Mouse (Mus musculus) heart, embryonic 10.5 days (tissue): ENCODE measurements around the gene Gm49510. TPM values are rescaled to one million over a fixed set of nuclear protein-coding genes. Genes with fewer than 3 reads are reported as not detected.

ENCODE experiments used
- DNase-seq: peaks from one replicate; pipeline ENCODE4 v3.0.0-alpha.2; 2017; ENCODE audit warnings: low spot score
- H3K27ac ChIP-seq: fragments of 300-500 bp; sonication (generic); 2 replicates; pipeline ENCODE4 v1.5.1; 2016; ENCODE audit warnings: mild to moderate bottlenecking
- H3K27me3 ChIP-seq: fragments of 300-500 bp; sonication (generic); 2 replicates; pipeline ENCODE4 v1.6.1; 2016; ENCODE audit warnings: mild to moderate bottlenecking; ENCODE audit not compliant: poor library complexity, insufficient read depth, severe bottlenecking
- H3K36me3 ChIP-seq: fragments of 300-500 bp; sonication (generic); 2 replicates; pipeline ENCODE4 v1.6.1; 2016; ENCODE audit warnings: mild to moderate bottlenecking, moderate library complexity
- H3K4me1 ChIP-seq: fragments of 300-500 bp; sonication (generic); 2 replicates; pipeline ENCODE4 v1.6.1; 2016; ENCODE audit warnings: mild to moderate bottlenecking
- H3K4me3 ChIP-seq: fragments of 300-500 bp; sonication (generic); 2 replicates; pipeline ENCODE4 v1.5.1; 2016; ENCODE audit warnings: mild to moderate bottlenecking, moderate library complexity
- H3K9me3 ChIP-seq: fragments of 300-500 bp; sonication (generic); 2 replicates; pipeline ENCODE4 v1.6.1; 2016; ENCODE audit warnings: mild to moderate bottlenecking, moderate library complexity
- WGBS: fragments of 180-500 bp; shearing (Covaris S2); methylation state at CpG from one replicate; pipeline ENCODE4 v1.1.7; 2016; 5-methylcytosine and 5-hydroxymethylcytosine counted together
- polyA plus RNA-seq: library from polyadenylated mRNA; unstranded; fragments of >200 nt; fragmentation: Nextera tagmentation; extraction: Ambion mirVana; gene quantifications from 2 replicates; pipeline ENCODE4 v1.2.1, GENCODE M21; 2016

Gm49510 gene
- polyA plus RNA-seq, 1 experiment from 2014 or later: 0.11 TPM

GRCm38 (mm10) chr15:78912040-78912439, 12.6 kb downstream of the Gm49510 start:
- H3K36me3 ChIP-seq: peaks cover 55% of the 10 kb centered on the region
- no peak overlapping the region for H3K27ac ChIP-seq
- H3K4me1 ChIP-seq: peaks cover 37% of the 10 kb centered on the region
- H3K4me3 ChIP-seq: no peak overlapping the region
- no peak for DNase-seq
- 36% methylated on average over 9 of the region's 9 CpGs for WGBS
- no peaks in the 10 kb centered on the region for H3K9me3 ChIP-seq
- no peaks in the 10 kb centered on the region for H3K27me3 ChIP-seq

- no peaks in the 10 kb centered on the region for H3K27me3 ChIP-seq
- peak; percentile 99 for DNase-seq
- H3K4me3 ChIP-seq: peak within 1 kb of the TSS; percentile 86
- H3K4me1 ChIP-seq: peaks cover 42% of the 10 kb centered on the region
- H3K27ac ChIP-seq: peak within 1 kb of the TSS; percentile 93
- H3K9me3 ChIP-seq: no peaks in the 10 kb centered on the region
- under 1% methylated on average over 51 of the region's 51 CpGs for WGBS
- H3K36me3 ChIP-seq: peaks cover 50% of the 10 kb centered on the region
Observed at GRCm38 (mm10) chr15:78913632-78914090, 14.2 kb downstream of the Gm49510 start, which contains the start of gene Pdxp. Pdxp (plus strand) TSS chr15:78913919.

GRCm38 (mm10) chr15:78914091-78914822, 14.8 kb downstream of the Gm49510 start:
- no peak for DNase-seq
- Histone ChIP-seq H3K27ac (peak overlapping the region; percentile 93), H3K4me3 (peak overlapping the region; percentile 86), H3K4me1 (peaks cover 40% of the 10 kb centered on the region), H3K36me3 (peaks cover 49% of the 10 kb centered on the region), H3K27me3 (no peaks in the 10 kb centered on the region), H3K9me3 (no peaks in the 10 kb centered on the region)
- WGBS: under 1% methylated on average over 87 of the region's 87 CpGs

- Histone ChIP-seq H3K4me3 (peak overlapping the region; percentile 86), H3K4me1 (peaks cover 40% of the 10 kb centered on the region), H3K27ac (peak overlapping the region; percentile 93), H3K27me3 (no peaks in the 10 kb centered on the region), H3K36me3 (peaks cover 45% of the 10 kb centered on the region), H3K9me3 (no peaks in the 10 kb centered on the region)
- DNase-seq: no peak
- WGBS: 52% methylated on average over 8 of the region's 8 CpGs
Observed at GRCm38 (mm10) chr15:78914823-78915659, 15.6 kb downstream of the Gm49510 start.

DNA sequence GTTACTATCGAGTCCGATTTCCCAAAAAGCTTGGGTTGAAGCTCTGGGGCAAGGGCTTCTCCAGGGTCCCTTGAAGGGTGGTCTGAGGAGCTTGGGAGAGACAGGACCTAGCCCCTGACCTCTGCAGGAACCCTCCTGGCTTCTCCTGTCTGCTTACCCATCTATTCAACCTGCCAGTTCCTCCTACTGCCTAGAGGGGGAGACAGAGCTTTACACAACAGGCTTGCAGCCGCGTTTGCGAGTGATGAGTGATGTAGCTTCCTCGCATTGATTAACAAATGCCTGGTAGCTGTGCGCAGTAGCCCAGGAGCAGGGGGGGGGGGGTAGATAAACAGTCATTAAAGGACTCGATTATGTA, 16.2 kb downstream of the Gm49510 start:
- H3K4me1 ChIP-seq: peaks cover 41% of the 10 kb centered on the region
- no peak overlapping the region for H3K27ac ChIP-seq
- H3K36me3 ChIP-seq: peaks cover 39% of the 10 kb centered on the region
- peak overlapping the region; percentile 86 for H3K4me3 ChIP-seq
- H3K9me3 ChIP-seq: no peaks in the 10 kb centered on the region
- DNase-seq: peak; percentile 89
- H3K27me3 ChIP-seq: no peaks in the 10 kb centered on the region
- whole genome bisulfite sequencing: 9% methylated on average over 8 of the region's 8 CpGs

DNA sequence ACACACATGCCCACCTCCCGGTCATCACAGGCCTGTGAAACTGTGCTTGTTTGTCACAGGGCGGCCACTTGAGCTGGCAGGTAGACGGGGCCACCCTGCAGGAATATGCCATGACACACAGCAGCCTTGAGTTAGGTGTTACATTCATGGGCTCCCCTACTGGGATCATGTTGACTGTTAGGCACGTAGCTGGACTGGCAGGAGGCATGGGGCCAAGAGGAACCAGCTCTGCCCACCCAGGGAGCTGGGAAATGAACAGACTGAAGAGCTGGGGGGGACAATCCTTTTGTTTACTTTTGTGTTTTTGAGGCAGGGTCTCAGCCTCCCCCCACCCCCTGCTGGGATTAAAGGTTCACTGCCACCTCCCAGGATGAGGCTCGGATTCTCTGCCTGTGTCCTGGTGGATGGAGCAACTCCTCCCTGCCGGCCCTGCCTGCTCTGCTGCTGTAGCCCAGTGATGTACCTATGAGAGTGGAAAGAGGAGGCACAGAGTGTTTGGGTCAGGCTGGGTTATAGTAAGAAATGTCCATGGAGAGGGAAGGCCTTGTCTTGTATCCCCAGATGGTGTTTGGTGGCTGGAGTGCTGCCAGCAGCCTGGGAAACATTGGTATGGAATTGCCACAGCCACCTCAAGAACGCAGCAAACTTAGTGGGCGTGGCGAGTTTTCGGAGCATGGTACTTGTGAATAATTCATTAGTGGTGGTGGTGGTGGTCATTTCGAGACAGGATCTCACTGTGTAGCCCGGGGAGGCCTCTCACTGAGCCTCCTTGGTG, 16.8 kb downstream of the Gm49510 start:
- H3K4me3 ChIP-seq: peak overlapping the region; percentile 86
- H3K27ac ChIP-seq: 0 out of 2 replicates have a peak overlapping the region, but pooled peaks have one; percentile 43
- H3K9me3 ChIP-seq: no peaks in the 10 kb centered on the region
- peaks cover 41% of the 10 kb centered on the region for H3K4me1 ChIP-seq
- H3K36me3 ChIP-seq: peaks cover 33% of the 10 kb centered on the region
- no peak for DNase-seq
- WGBS: 71% methylated on average over 12 of the region's 12 CpGs
- no peaks in the 10 kb centered on the region for H3K27me3 ChIP-seq

GRCm38 (mm10) chr15:78918126-78918525, 18.7 kb downstream of the Gm49510 start:
- Histone ChIP-seq H3K9me3 (no peaks in the 10 kb centered on the region), H3K27me3 (no peaks in the 10 kb centered on the region), H3K4me1 (peaks cover 41% of the 10 kb centered on the region), H3K36me3 (peaks cover 20% of the 10 kb centered on the region), H3K4me3 (no peak overlapping the region), H3K27ac (no peak overlapping the region)
- no peak for DNase-seq
- WGBS: 92% methylated on average over 23 of the region's 23 CpGs

DNA sequence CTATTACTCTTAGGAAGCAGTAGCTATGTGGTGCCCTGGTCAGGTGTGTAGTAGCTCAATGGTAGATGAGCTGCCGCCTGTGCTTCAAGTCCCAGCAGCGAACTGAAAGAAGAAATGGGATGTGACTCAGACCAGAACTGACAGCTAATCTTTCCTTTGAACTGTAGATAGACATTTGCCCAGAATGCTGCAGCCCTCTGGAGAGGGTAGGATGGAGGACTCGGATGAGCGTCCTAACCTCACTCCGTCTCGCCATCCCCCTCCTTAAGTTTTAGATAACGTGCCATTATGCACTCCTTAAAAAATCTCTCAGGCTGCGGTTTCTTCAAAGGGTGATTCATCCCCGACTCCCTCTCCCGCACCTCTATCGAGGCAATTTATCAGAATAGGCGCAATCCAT, 20.4 kb downstream of the Gm49510 start:
- H3K27me3 ChIP-seq: no peaks in the 10 kb centered on the region
- DNase-seq: no peak
- H3K4me3 ChIP-seq: no peak overlapping the region
- H3K27ac ChIP-seq: no peak overlapping the region
- 62% methylated on average over 12 of the region's 12 CpGs for WGBS
- H3K36me3 ChIP-seq: peaks cover 20% of the 10 kb centered on the region
- H3K4me1 ChIP-seq: peaks cover 39% of the 10 kb centered on the region
- H3K9me3 ChIP-seq: no peaks in the 10 kb centered on the region

DNA sequence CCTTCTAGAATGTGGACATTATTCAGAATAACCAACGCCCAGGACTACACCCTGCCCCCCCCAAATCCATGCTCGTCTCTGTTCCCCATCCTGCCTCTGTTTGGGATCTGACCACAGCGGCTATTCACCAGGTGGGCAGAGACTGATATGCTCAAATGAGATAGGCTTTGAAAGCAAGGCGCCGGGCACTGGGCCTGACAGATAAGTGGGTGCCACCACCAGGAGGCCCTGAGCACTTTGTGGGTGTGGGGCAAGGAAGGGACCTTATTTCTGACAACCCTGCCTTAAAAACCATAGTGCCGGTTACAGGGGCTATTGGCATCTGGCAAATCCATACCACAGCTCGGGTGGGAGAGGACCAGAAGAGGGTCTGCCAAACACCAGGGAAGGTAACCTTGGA, 23.2 kb downstream of the Gm49510 start:
- 73% methylated on average over 7 of the region's 7 CpGs for WGBS

GRCm38 (mm10) chr15:78923585-78923984, 24.1 kb downstream of the Gm49510 start:
- Histone ChIP-seq H3K4me3 (no peak overlapping the region), H3K9me3 (no peaks in the 10 kb centered on the region), H3K36me3 (peaks cover 9% of the 10 kb centered on the region; the same call in 1 of the 2 replicates), H3K27ac (peak overlapping the region; percentile 49; the same call in 1 of the 2 replicates), H3K4me1 (peaks cover 51% of the 10 kb centered on the region), H3K27me3 (no peaks in the 10 kb centered on the region)
- DNase-seq: no peak
- WGBS: 47% methylated on average over 6 of the region's 6 CpGs

More for the DNA sequence above, 23.2 kb downstream of the Gm49510 start:
- DNase-seq: peak; percentile 87
- H3K27ac ChIP-seq: peak overlapping the region; percentile 12; the same call in 1 of the 2 replicates
- no peaks in the 10 kb centered on the region for H3K27me3 ChIP-seq
- H3K36me3 ChIP-seq: peaks cover 15% of the 10 kb centered on the region
- H3K9me3 ChIP-seq: no peaks in the 10 kb centered on the region
- H3K4me1 ChIP-seq: peaks cover 47% of the 10 kb centered on the region
- no peak overlapping the region for H3K4me3 ChIP-seq

- DNase-seq: no peak
- Histone ChIP-seq H3K36me3 (peaks cover 10% of the 10 kb centered on the region), H3K4me3 (no peak overlapping the region; the same call in 1 of the 2 replicates), H3K9me3 (no peaks in the 10 kb centered on the region), H3K27ac (peak overlapping the region; percentile 92), H3K4me1 (peaks cover 51% of the 10 kb centered on the region), H3K27me3 (no peaks in the 10 kb centered on the region)
- 35% methylated on average over 8 of the region's 8 CpGs for WGBS
Observed at GRCm38 (mm10) chr15:78925129-78925528, 25.7 kb downstream of the Gm49510 start.
